Mouse (Mus musculus): ENCODE measurements around the gene Tppp2. TPM values are rescaled to one million over a fixed set of nuclear protein-coding genes. Genes with fewer than 3 reads are reported as not detected.
A peak's percentile ranks its signal among the peaks of the same experiment; 100 is the strongest.

Tppp2 gene
- polyA plus RNA-seq (2021), result not detected

DNA sequence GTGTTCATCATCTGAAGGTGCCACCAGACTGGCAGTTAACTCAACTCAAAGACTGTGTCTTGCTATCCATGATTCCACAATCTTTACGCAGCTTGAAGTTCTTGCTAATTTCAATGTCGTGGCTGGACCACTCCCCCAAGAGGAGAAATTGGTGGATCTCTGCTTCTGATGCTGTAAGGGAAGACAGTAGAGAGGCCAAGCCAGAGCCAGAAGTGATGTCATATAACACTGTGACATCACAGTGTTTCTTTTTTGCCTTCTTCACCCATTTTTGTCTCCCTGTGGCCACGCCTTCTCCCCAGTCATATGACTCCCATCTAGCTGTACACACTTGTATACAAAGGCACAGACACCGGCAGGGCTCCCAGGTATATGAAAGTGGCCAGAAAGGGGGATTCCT lies at the start of gene Tppp2:
TSS of gene Tppp2 (plus strand) at position 301 of the 400 bp plus-strand sequence.
- ATAC-seq, result no peak
- ChIA-PET CTCF (interaction anchor here (0.6 kb wide), 1 partner anchor 47 kb away, joined by 3 read pairs; no protein-coding TSS in a partner anchor), POLR2A (no interaction called here)
- DNase-seq (ENCODE audit: low read depth, low spot score), result no peak
- H3K27me3 ChIP-seq, result peaks cover 6% of the 10 kb centered on the region
- in situ Hi-C loops (cut with MboI; ENCODE audit: low pct_unique_long_range_greater_than_20kb), result no loop called here
- no peak for TF ChIP-seq CTCF (IDR thresholded peaks at IDR 0.05)

DNA sequence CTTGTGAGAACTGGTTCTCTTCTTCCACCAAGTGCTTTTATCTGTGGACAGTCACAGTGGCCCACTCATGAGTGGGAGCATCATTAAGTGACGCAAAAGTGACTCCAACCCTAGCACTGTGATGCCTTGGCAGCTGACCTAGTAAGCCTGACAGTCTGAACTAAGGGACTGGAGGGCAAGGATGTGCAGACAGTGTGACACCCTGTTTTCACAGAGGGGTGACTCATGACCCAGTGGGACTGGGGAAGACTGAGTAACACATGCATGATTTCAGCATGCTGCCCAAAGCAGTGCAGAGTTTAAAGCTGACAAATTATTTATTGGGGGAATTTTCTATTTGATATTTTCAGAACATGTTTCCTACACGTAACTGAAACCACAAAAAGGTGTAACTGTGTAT lies 47.5 kb upstream of the Tppp2 start:
- in situ Hi-C loops (cut with MboI; ENCODE audit: low pct_unique_long_range_greater_than_20kb), result no loop called here
- no peak for TF ChIP-seq CTCF (IDR thresholded peaks at IDR 0.05)
- ChIA-PET POLR2A (no interaction called here), CTCF (interaction anchor here (1.6 kb wide), 1 partner anchor 13 kb away, joined by 6 read pairs; no protein-coding TSS in a partner anchor)
- DNase-seq (ENCODE audit: low read depth, low spot score), result no peak
- ATAC-seq, result peak; percentile 60
- H3K27me3 ChIP-seq, result no peaks in the 10 kb centered on the region

GRCm38 (mm10) chr14:51871741-51872140 lies 46.5 kb upstream of the Tppp2 start:
- DNase-seq (ENCODE audit: low read depth, low spot score) (no peak), ATAC-seq (no peak)
- in situ Hi-C loops (cut with MboI; ENCODE audit: low pct_unique_long_range_greater_than_20kb), result no loop called here
- ChIA-PET CTCF (interaction anchor here (1.4 kb wide), 1 partner anchor 12 kb away, joined by 4 read pairs; no protein-coding TSS in a partner anchor), POLR2A (no interaction called here)
- no peaks in the 10 kb centered on the region for H3K27me3 ChIP-seq
- TF ChIP-seq CTCF (IDR thresholded peaks at IDR 0.05), result no peak

DNA sequence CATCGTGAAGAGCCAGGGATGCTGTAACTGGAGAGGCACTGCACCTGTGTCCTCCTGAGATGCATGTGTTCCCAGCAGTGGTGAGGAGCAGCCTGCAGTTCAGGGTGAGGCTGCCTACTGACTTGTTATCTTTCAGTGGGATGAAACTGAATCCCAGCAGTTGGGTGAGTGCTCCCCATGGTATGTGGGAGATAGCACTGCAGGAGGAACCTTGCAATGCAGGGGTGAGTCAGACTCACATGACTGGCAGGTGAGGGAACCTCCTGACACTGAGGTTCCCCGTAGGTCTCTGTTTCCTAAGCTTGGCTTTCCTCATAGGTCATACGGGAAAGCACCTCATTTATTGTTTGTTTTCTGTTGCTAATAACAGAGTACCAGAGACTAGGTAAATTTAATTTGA lies 40.7 kb upstream of the Tppp2 start:
- DNase-seq (ENCODE audit: low read depth, low spot score) (no peak), ATAC-seq (no peak)
- TF ChIP-seq CTCF (IDR thresholded peaks at IDR 0.05), result no peak
- in situ Hi-C loops (cut with MboI; ENCODE audit: low pct_unique_long_range_greater_than_20kb), result no loop called here
- H3K27me3 ChIP-seq, result no peaks in the 10 kb centered on the region
- ChIA-PET CTCF (no interaction called here), POLR2A (no interaction called here)

GRCm38 (mm10) chr14:51883527-51884030 lies 34.6 kb upstream of the Tppp2 start:
- in situ Hi-C loops (cut with MboI; ENCODE audit: low pct_unique_long_range_greater_than_20kb), result no loop called here

DNA sequence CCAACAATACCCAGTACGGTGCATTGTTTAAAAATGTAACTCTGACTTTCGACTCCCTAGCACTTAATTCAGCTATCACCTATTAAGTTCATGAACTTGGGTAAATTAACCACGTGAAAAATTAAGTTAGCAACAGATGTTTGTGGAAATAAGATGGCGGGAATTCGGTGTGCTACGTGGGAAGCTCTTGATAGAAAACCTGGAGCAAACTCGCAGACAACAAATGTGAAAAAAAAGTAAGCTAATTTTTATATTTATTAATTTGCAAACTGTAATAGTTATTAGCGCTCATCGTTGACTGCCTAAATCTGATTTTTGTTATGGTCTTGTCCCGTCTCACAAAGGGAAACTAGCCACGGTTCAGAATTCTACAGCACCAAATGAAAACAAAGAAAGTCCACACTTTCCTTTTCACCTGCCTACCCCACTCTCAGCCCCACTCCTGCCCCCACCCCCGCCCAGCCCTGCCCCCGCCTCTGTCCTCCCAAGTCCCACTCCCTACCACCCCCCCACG lies 34.1 kb upstream of the Tppp2 start:
- DNase-seq (ENCODE audit: low read depth, low spot score), result no peak
- CTCF ChIA-PET, result interaction anchor here (1.0 to 1.6 kb wide), 8 partner anchors 9 to 135 kb away, joined by 3 to 7 read pairs (median 4); no protein-coding TSS in a partner anchor
- no peak for TF ChIP-seq CTCF (IDR thresholded peaks at IDR 0.05)
- POLR2A ChIA-PET, result interaction anchor here (0.5 to 0.9 kb wide), 3 partner anchors 11 to 960 kb away, joined by 4 to 5 read pairs (median 5); partner anchors contain the start of genes Apex1 and Osgep
- no peaks in the 10 kb centered on the region for H3K27me3 ChIP-seq
- in situ Hi-C loops (cut with MboI; ENCODE audit: low pct_unique_long_range_greater_than_20kb), result no loop called here
- ATAC-seq, result no peak

More at GRCm38 (mm10) chr14:51883527-51884030, 34.6 kb upstream of the Tppp2 start:
- H3K27me3 ChIP-seq, result no peaks in the 10 kb centered on the region
- TF ChIP-seq CTCF (IDR thresholded peaks at IDR 0.05), result peak; percentile 71
- CTCF ChIA-PET, result interaction anchor here (1.0 to 1.6 kb wide), 8 partner anchors 8 to 135 kb away, joined by 3 to 7 read pairs (median 4); no protein-coding TSS in a partner anchor
- POLR2A ChIA-PET, result interaction anchor here (0.5 to 0.9 kb wide), 5 partner anchors 11 to 992 kb away, joined by 3 to 5 read pairs (median 4); partner anchors contain the start of genes Apex1 and Osgep
- peak; percentile 89 for ATAC-seq
- DNase-seq (ENCODE audit: low read depth, low spot score), result peak; percentile 50

GRCm38 (mm10) chr14:51884598-51885331 lies 33.5 kb upstream of the Tppp2 start, which contains the start of gene Mettl17:
TSS of gene Mettl17 (plus strand) at chr14:51884842.
- no peaks in the 10 kb centered on the region for H3K27me3 ChIP-seq
- ATAC-seq (peak; percentile 99), DNase-seq (ENCODE audit: low read depth, low spot score) (peak; percentile 90)
- no peak for TF ChIP-seq CTCF (IDR thresholded peaks at IDR 0.05)
- CTCF ChIA-PET, result interaction anchor here (1.2 to 1.6 kb wide), 4 partner anchors 9 to 124 kb away, joined by 3 to 7 read pairs (median 5); no protein-coding TSS in a partner anchor
- POLR2A ChIA-PET, result no interaction called here
- in situ Hi-C loops (cut with MboI; ENCODE audit: low pct_unique_long_range_greater_than_20kb), result no loop called here

GRCm38 (mm10) chr14:51886051-51886450 lies 32.2 kb upstream of the Tppp2 start:
- no peak for TF ChIP-seq CTCF (IDR thresholded peaks at IDR 0.05)
- no peak for DNase-seq (ENCODE audit: low read depth, low spot score)
- ChIA-PET CTCF (no interaction called here), POLR2A (no interaction called here)
- H3K27me3 ChIP-seq, result no peaks in the 10 kb centered on the region
- ATAC-seq, result no peak
- in situ Hi-C loops (cut with MboI; ENCODE audit: low pct_unique_long_range_greater_than_20kb), result no loop called here

DNA sequence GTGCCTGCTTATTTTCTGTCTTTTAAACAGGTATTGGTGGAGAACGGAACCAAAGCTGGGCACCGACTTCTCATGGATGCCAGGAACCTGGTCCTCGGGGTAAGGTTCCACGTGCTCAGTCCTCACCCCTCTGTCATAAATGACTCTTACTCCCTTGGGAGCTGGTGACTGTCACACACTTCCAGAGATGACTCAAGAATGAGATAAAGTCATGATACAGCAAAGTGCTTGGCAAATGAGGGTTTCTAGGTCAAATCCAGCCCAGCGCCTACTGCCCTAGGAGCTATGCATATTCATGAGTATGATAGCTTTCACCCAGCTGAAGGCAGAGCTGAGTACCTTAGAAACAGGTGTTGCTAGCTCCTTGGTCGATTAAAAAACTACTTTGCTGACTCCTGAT lies 28.4 kb upstream of the Tppp2 start:
- DNase-seq (ENCODE audit: low read depth, low spot score) (no peak), ATAC-seq (no peak)
- in situ Hi-C loops (cut with MboI; ENCODE audit: low pct_unique_long_range_greater_than_20kb), result no loop called here
- H3K27me3 ChIP-seq, result no peaks in the 10 kb centered on the region
- ChIA-PET POLR2A (no interaction called here), CTCF (no interaction called here)
- TF ChIP-seq CTCF (IDR thresholded peaks at IDR 0.05), result no peak

DNA sequence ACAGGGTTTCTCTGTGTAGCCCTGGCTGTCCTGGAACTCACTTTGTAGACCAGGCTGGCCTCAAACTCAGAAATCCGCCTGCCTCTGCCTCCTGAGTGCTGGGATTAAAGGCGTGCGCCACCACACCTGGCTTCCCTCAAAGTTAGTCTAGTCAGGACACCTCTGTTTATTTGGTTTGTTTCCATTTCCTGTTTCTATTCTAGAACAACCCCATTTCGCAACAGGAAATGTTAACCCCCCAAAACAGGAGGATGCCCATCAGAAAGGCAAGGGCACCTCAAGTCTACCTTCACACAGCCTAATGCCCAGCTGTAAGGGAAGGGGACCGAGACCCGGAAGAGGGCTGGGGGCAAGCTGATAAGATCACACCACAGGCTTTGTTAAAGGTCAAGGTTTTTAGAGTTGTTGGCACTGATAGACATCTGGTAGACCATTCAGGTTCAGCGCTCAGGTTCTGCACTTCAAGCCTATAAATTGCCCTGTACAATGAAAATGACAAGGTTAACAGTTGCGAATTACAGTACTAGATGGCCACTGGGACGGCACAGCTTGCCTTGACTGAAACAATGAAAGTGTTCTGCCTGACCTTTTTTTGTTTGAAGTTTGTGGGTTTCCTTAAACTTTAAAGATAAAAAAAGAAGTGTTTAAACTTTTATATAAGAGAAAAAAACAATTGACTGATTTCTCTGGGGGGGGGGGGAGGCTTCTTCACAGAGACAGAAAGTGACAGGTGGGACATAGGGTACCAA lies 25.9 kb upstream of the Tppp2 start, which contains the start of gene Slc39a2:
TSS of gene Slc39a2 (plus strand) at position 699 of the 749 bp plus-strand sequence.
- TF ChIP-seq CTCF (IDR thresholded peaks at IDR 0.05), result no peak
- ATAC-seq (no peak), DNase-seq (ENCODE audit: low read depth, low spot score) (no peak)
- in situ Hi-C loops (cut with MboI; ENCODE audit: low pct_unique_long_range_greater_than_20kb), result no loop called here
- ChIA-PET CTCF (interaction anchor here (2.6 kb wide), 1 partner anchor 11 kb away, joined by 10 read pairs; no protein-coding TSS in a partner anchor), POLR2A (no interaction called here)
- no peaks in the 10 kb centered on the region for H3K27me3 ChIP-seq

Data from Patski (cell line).